Mouse (Mus musculus): ENCODE data around the gene Ppm1e.

DNA sequence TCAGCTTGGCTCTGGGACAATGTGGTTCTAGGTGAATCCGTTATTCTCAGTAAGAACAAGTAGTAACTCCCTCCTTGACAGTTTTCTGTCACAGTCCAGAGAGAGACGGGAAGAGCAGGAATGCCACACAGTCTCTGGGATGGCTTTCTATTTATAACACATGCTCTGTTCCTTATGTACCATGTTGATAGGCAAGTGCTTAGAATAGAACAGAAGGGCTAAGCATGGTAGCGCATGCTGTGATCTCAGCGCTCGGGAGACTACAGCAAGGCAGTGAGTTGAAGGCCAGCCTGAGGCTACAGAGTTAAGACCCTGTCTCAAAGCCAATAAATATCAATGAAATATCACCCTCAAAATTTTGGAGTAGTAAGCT is 111.3 kb downstream of the Ppm1e start:
- TF ChIP-seq CTCF (IDR thresholded peaks at IDR 0.05; ENCODE audit: low read depth) (no peak), EP300 (IDR thresholded peaks at IDR 0.05; ENCODE audit: low read depth) (0 out of 2 replicates have a peak, but pooled peaks have one; percentile 22)

All from heart, postnatal 0 days (tissue).